Mouse (Mus musculus): ENCODE results near the gene Vmn1r11. TPM values are rescaled to one million over a fixed set of nuclear protein-coding genes. Genes with fewer than 3 reads are reported as not detected.

The Vmn1r11 gene
- total RNA-seq (2022), result not detected

- DNase-seq (ENCODE audit: low spot score in 2 of 2), result no peak
These were observed at the start of gene Vmn1r11 for GRCm38 (mm10) chr6:57133155-57133554. TSS of gene Vmn1r11 (plus strand) at chr6:57133455.

- DNase-seq (ENCODE audit: low spot score in 2 of 2), result no peak
These were observed 26.9 kb upstream of the Vmn1r11 start for GRCm38 (mm10) chr6:57106358-57106757.

GRCm38 (mm10) chr6:57109154-57109553 is 24.1 kb upstream of the Vmn1r11 start, which contains the start of gene Vmn1r10:
TSS of gene Vmn1r10 (plus strand) at chr6:57109454.
- no peak for DNase-seq (ENCODE audit: low spot score in 2 of 2)

DNA sequence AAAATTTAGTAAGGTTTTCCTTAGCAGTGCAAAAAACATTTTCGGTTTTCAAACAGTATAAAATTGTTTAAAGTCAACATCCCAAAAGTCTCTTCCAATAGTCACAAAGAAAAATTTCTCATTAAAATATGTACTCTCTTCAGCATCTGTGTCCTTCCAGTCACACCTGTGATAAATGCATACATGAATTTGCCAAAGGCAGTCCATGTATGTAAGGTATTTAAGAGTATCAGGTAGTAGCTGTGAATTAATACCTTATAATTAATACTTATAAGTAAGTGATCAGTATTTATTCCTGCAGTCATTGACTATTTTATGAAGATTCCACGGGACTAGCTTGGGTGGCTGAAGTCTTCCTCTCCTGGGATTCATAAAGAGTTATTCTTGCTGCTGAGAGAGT is 23.4 kb downstream of the Vmn1r11 start, which contains the start of gene Vmn1r12:
Gene Vmn1r12 (plus strand): TSS at position 301 of the 400 bp plus-strand sequence.
- DNase-seq (ENCODE audit: low spot score in 2 of 2), result no peak

Other genes starting within 250 kb of the Vmn1r11 start
- gene Nt5c3, start 209.5 kb upstream of the Vmn1r11 start, total RNA-seq (2022), result 10 to 100 TPM; 42.6 to 57.6 (median 54.1) TPM
- gene Vmn1r4, start 209.4 kb upstream of the Vmn1r11 start, total RNA-seq (2022), result under 1 TPM in 1 of 4 experiments, not detected in 3; 0.19 TPM
- gene Vmn1r5, start 163.2 kb upstream of the Vmn1r11 start, total RNA-seq (2022), result not detected
- gene Vmn1r6, start 136.2 kb upstream of the Vmn1r11 start, total RNA-seq (2022), result not detected
- gene Vmn1r7, start 108.1 kb upstream of the Vmn1r11 start, total RNA-seq (2022), result not detected
- not detected for gene Vmn1r8, start 101.2 kb upstream of the Vmn1r11 start, total RNA-seq (2022)
- gene Vmn1r9, start 66.7 kb upstream of the Vmn1r11 start, total RNA-seq (2022), result not detected
- not detected for gene Vmn1r10, start 24.0 kb upstream of the Vmn1r11 start, total RNA-seq (2022)
- gene Vmn1r12, start 23.5 kb downstream of the Vmn1r11 start, total RNA-seq (2022), result not detected
- gene Vmn1r13, start 69.8 kb downstream of the Vmn1r11 start, total RNA-seq (2022), result not detected
- not detected for gene Vmn1r14, start 98.2 kb downstream of the Vmn1r11 start, total RNA-seq (2022)
- gene Vmn1r15, start 124.5 kb downstream of the Vmn1r11 start, total RNA-seq (2022), result not detected
- not detected for gene Vmn1r16, start 196.0 kb downstream of the Vmn1r11 start, total RNA-seq (2022)
- gene Vmn1r17, start 230.3 kb downstream of the Vmn1r11 start, total RNA-seq (2022), result not detected

Data from gastrocnemius, adult 8-10 months (tissue).